Mouse (Mus musculus): Measurements from ENCODE around the gene Foxo1. TPM values are rescaled to one million over a fixed set of nuclear protein-coding genes. Genes with fewer than 3 reads are reported as not detected.

Foxo1 gene
- total and polyA plus RNA-seq, 2 experiments from 2014 or later, result 3.6 to 4.7 TPM

DNA sequence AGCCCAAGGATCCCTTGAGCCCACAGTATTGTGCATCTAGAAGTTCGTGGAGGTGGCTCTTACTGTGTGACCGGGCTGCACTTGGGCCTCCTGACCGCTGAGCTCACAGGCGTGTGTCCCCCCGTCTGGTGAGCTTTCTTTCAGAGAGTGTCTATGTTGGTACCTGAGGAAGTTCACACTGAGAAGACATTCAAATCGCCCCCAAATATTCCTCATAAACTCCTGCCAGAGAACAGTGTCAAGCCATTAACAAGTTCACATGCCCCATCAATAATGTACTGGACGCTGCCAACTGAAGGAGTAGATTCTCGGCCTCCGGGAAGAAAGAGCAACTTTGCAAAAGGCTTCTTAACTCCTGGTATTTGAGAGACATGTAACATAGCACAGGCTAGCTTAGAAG, 83.8 kb downstream of the Foxo1 start:
- H3K27me3 ChIP-seq (ENCODE audit: control insufficient read depth, insufficient read depth, low read length), result no peaks in the 10 kb centered on the region
- ATAC-seq (ENCODE audit: insufficient read depth, low read depth) (no peak), DNase-seq (ENCODE audit: low spot score) (no peak)
- H3K4me2 ChIP-seq (ENCODE audit: low read depth, low read length), result no peak overlapping the region
- no peaks in the 10 kb centered on the region; the same call in 1 of the 2 replicates for H3K36me3 ChIP-seq (replicated peaks; ENCODE audit: control insufficient read depth, insufficient read depth, low read length)
- H3K4me1 ChIP-seq (ENCODE audit: control insufficient read depth, insufficient read depth), result peaks cover 9% of the 10 kb centered on the region; the same call in 1 of the 2 replicates
- WGBS, result 86% methylated on average over 9 of the region's 9 CpGs
- H3K27ac ChIP-seq (ENCODE audit: low read depth), result no peak overlapping the region
- TF ChIP-seq EP300 (IDR thresholded peaks at IDR 0.05; ENCODE audit: low read depth), result no peak
- no peak for TF ChIP-seq CTCF (IDR thresholded peaks at IDR 0.05; ENCODE audit: low read depth)
- H3K9me3 ChIP-seq (replicated peaks; ENCODE audit: control insufficient read depth, low read length), result no peaks in the 10 kb centered on the region
- H3K9ac ChIP-seq (replicated peaks; ENCODE audit: low read depth, low read length), result no peak overlapping the region
- no peak overlapping the region for H3K4me3 ChIP-seq (ENCODE audit: low read depth, low read length)

DNA sequence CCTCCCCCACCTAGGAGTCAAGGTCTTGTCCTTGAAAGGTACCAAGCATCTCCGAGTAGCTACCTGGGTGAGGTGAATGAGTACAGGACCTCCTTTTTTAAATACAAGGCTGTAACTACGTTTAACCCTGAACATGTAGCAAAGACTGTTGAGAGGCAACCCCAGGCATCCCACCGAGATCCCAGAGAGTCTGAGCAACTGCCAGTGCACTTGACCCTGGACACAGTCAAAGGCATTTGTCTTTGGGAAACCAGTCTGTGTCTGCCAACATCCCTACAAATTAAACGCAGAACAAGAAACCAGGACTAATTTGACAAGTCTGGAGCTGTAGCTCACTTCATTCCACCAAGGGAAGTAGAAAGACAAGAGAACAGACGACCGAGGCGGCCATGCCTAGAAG, 86.1 kb downstream of the Foxo1 start:
- WGBS, result 75% methylated on average over 7 of the region's 7 CpGs
- H3K4me2 ChIP-seq (ENCODE audit: low read depth, low read length), result no peak overlapping the region
- H3K9ac ChIP-seq (replicated peaks; ENCODE audit: low read depth, low read length), result no peak overlapping the region
- H3K27me3 ChIP-seq (ENCODE audit: control insufficient read depth, insufficient read depth, low read length), result no peaks in the 10 kb centered on the region
- H3K36me3 ChIP-seq (replicated peaks; ENCODE audit: control insufficient read depth, insufficient read depth, low read length), result no peaks in the 10 kb centered on the region
- H3K4me3 ChIP-seq (ENCODE audit: low read depth, low read length), result no peak overlapping the region
- no peaks in the 10 kb centered on the region for H3K9me3 ChIP-seq (replicated peaks; ENCODE audit: control insufficient read depth, low read length)
- peaks cover 6% of the 10 kb centered on the region; the same call in 1 of the 2 replicates for H3K4me1 ChIP-seq (ENCODE audit: control insufficient read depth, insufficient read depth)
- no peak overlapping the region for H3K27ac ChIP-seq (ENCODE audit: low read depth)
- TF ChIP-seq EP300 (IDR thresholded peaks at IDR 0.05; ENCODE audit: low read depth), result no peak
- TF ChIP-seq CTCF (IDR thresholded peaks at IDR 0.05; ENCODE audit: low read depth), result no peak
- no peak for DNase-seq (ENCODE audit: low spot score)
- no peak for ATAC-seq (ENCODE audit: insufficient read depth, low read depth)

GRCm38 (mm10) chr3:52357265-52357953, 89.3 kb downstream of the Foxo1 start:
- no peaks in the 10 kb centered on the region for H3K9me3 ChIP-seq (replicated peaks; ENCODE audit: control insufficient read depth, low read length)
- H3K9ac ChIP-seq (replicated peaks; ENCODE audit: low read depth, low read length), result no peak overlapping the region
- no peaks in the 10 kb centered on the region for H3K4me1 ChIP-seq (ENCODE audit: control insufficient read depth, insufficient read depth)
- DNase-seq (ENCODE audit: low spot score) (no peak), ATAC-seq (ENCODE audit: insufficient read depth, low read depth) (peak; percentile 62)
- no peaks in the 10 kb centered on the region for H3K27me3 ChIP-seq (ENCODE audit: control insufficient read depth, insufficient read depth, low read length)
- no peak overlapping the region for H3K4me2 ChIP-seq (ENCODE audit: low read depth, low read length)
- H3K36me3 ChIP-seq (replicated peaks; ENCODE audit: control insufficient read depth, insufficient read depth, low read length), result no peaks in the 10 kb centered on the region
- WGBS, result 51% methylated on average over 15 of the region's 15 CpGs
- no peak overlapping the region for H3K4me3 ChIP-seq (ENCODE audit: low read depth, low read length)
- no peak overlapping the region for H3K27ac ChIP-seq (ENCODE audit: low read depth)
- TF ChIP-seq EP300 (IDR thresholded peaks at IDR 0.05; ENCODE audit: low read depth), result no peak
- TF ChIP-seq CTCF (IDR thresholded peaks at IDR 0.05; ENCODE audit: low read depth), result no peak

- DNase-seq (ENCODE audit: low spot score), result no peak
- H3K4me2 ChIP-seq (ENCODE audit: low read depth, low read length), result no peak overlapping the region
- no peaks in the 10 kb centered on the region for H3K27me3 ChIP-seq (ENCODE audit: control insufficient read depth, insufficient read depth, low read length)
- H3K9me3 ChIP-seq (replicated peaks; ENCODE audit: control insufficient read depth, low read length), result no peaks in the 10 kb centered on the region
- TF ChIP-seq EP300 (IDR thresholded peaks at IDR 0.05; ENCODE audit: low read depth) (no peak), CTCF (IDR thresholded peaks at IDR 0.05; ENCODE audit: low read depth) (no peak)
- H3K27ac ChIP-seq (ENCODE audit: low read depth), result no peak overlapping the region
- no peak overlapping the region for H3K9ac ChIP-seq (replicated peaks; ENCODE audit: low read depth, low read length)
- 75% methylated on average over 6 of the region's 6 CpGs for WGBS
- H3K4me1 ChIP-seq (ENCODE audit: control insufficient read depth, insufficient read depth), result no peaks in the 10 kb centered on the region
- ATAC-seq (ENCODE audit: insufficient read depth, low read depth), result no peak
- no peaks in the 10 kb centered on the region for H3K36me3 ChIP-seq (replicated peaks; ENCODE audit: control insufficient read depth, insufficient read depth, low read length)
- no peak overlapping the region for H3K4me3 ChIP-seq (ENCODE audit: low read depth, low read length)
These were observed 96.4 kb downstream of the Foxo1 start for GRCm38 (mm10) chr3:52364576-52364975.

DNA sequence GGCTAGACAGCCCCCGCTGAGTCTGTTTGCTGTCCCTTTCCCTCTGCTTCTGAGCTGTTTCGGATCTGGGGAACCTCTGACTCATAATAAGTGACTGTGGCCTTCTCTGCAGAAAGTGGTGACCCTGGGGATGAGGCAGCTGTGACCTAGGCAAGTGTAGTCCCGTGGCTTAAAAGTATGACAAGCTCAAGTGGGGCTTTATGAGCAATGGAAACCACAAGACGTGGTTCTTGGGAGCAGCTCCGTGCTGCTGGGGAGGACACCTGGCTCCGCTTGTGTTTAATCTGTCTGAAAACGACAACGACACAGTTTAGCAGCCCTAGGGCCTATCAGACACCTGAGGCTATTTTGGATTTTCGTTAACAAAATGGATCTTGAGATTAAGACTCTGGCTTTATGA, 101.1 kb downstream of the Foxo1 start:
- Histone ChIP-seq H3K27me3 (ENCODE audit: control insufficient read depth, insufficient read depth, low read length) (no peaks in the 10 kb centered on the region), H3K9me3 (replicated peaks; ENCODE audit: control insufficient read depth, low read length) (no peaks in the 10 kb centered on the region), H3K4me1 (ENCODE audit: control insufficient read depth, insufficient read depth) (no peaks in the 10 kb centered on the region), H3K36me3 (replicated peaks; ENCODE audit: control insufficient read depth, insufficient read depth, low read length) (no peaks in the 10 kb centered on the region), H3K27ac (ENCODE audit: low read depth) (no peak overlapping the region), H3K9ac (replicated peaks; ENCODE audit: low read depth, low read length) (no peak overlapping the region), H3K4me3 (ENCODE audit: low read depth, low read length) (no peak overlapping the region), H3K4me2 (ENCODE audit: low read depth, low read length) (no peak overlapping the region)
- TF ChIP-seq CTCF (IDR thresholded peaks at IDR 0.05; ENCODE audit: low read depth) (no peak), EP300 (IDR thresholded peaks at IDR 0.05; ENCODE audit: low read depth) (no peak)
- ATAC-seq (ENCODE audit: insufficient read depth, low read depth) (no peak), DNase-seq (ENCODE audit: low spot score) (no peak)
- WGBS, result 73% methylated on average over 9 of the region's 9 CpGs
